Mouse (Mus musculus) kidney, adult 8-10 months (tissue): ENCODE data around the gene Kap.
A peak's percentile ranks its signal among the peaks of the same experiment; 100 is the strongest.
"Not testable (repeated sequence)": the region's sequence is repeated elsewhere in the genome, so short reads cannot be mapped to it uniquely, and the experiment has no call there.

Experiments used
- DNase-seq, 2 experiments: peaks; one replicate each; pipeline ENCODE4 v3.0.0; 2022

Gene Kap

GRCm38 (mm10) chr6:133853526-133853925 is at the start of gene Kap:
Gene Kap (minus strand): TSS chr6:133853762.
- peak; percentile 26 to 45 for DNase-seq

GRCm38 (mm10) chr6:133885871-133886415 is 32.4 kb upstream of the Kap start:
- peak; percentile 56 to 68 for DNase-seq

- peak; percentile 62 to 65 for DNase-seq
Observed at GRCm38 (mm10) chr6:133883446-133883985, 30.0 kb upstream of the Kap start.

- peak; percentile 20 to 57 for DNase-seq
Observed at GRCm38 (mm10) chr6:133875906-133876462, 22.4 kb upstream of the Kap start.

- DNase-seq: peak; percentile 48 to 67
Observed at GRCm38 (mm10) chr6:133872667-133873066, 19.1 kb upstream of the Kap start.

GRCm38 (mm10) chr6:133871131-133871530 is 17.6 kb upstream of the Kap start:
- DNase-seq: peak; percentile 45 to 61

GRCm38 (mm10) chr6:133868381-133868780 is 14.8 kb upstream of the Kap start:
- DNase-seq: peak in 1 of 2 experiments; percentile 38

GRCm38 (mm10) chr6:133855871-133856270 is 2.3 kb upstream of the Kap start:
- peak; percentile 44 to 53 for DNase-seq

- DNase-seq: peak; percentile 52 to 56
Observed at GRCm38 (mm10) chr6:133849359-133849758, 4.2 kb downstream of the Kap start.

- peak; percentile 18 to 41 for DNase-seq
Observed at GRCm38 (mm10) chr6:133848861-133849260, 4.7 kb downstream of the Kap start.

- not testable (repeated sequence) for DNase-seq
Observed at GRCm38 (mm10) chr6:133838296-133838995, 15.1 kb downstream of the Kap start.

- DNase-seq: peak in 1 of 2 experiments; percentile 36
Observed at GRCm38 (mm10) chr6:133812342-133812741, 41.2 kb downstream of the Kap start.
